Mouse (Mus musculus): ENCODE measurements at regions not wholly inside any gene's neighbourhood (a gene's known extent, or its start where the extent isn't known, plus 50 kb on each side); places are given as distances from the start of the nearest gene placed in this dataset.

- TF ChIP-seq POLR2A (IDR thresholded peaks at IDR 0.05; ENCODE audit: insufficient read length, low read depth) (no peak), E2F4 (IDR thresholded peaks at IDR 0.05; ENCODE audit: insufficient read depth) (no peak), MAX (IDR thresholded peaks at IDR 0.05; ENCODE audit: low read depth) (no peak), TCF3 (IDR thresholded peaks at IDR 0.05; ENCODE audit: insufficient read length, low read depth) (no peak), TCF12 (IDR thresholded peaks at IDR 0.05; ENCODE audit: insufficient read depth, poor library complexity, severe bottlenecking) (no peak), MYOD1 (IDR thresholded peaks at IDR 0.05; ENCODE audit: control insufficient read depth in 1 of 3, insufficient read length in 2 of 3, low read depth in 2 of 3) (no peak), USF1 (IDR thresholded peaks at IDR 0.05; ENCODE audit: low read depth) (no peak)
Observed at GRCm38 (mm10) chr4:48770403-48770953, 107.2 kb downstream of the Cavin4 start.

All from myocyte (in vitro differentiated cells).